Mouse (Mus musculus): ENCODE data around the gene Pomgnt2.
A peak's percentile ranks its signal among the peaks of the same experiment; 100 is the strongest.

The Pomgnt2 gene

GRCm38 (mm10) chr9:121969841-121970381 is 27.0 kb downstream of the Pomgnt2 start:
- DNase-seq (ENCODE audit: low spot score in 2 of 2): no peak

- no peak for DNase-seq (ENCODE audit: low spot score in 2 of 2)
Observed at GRCm38 (mm10) chr9:121968258-121968657, 28.7 kb downstream of the Pomgnt2 start.

- DNase-seq (ENCODE audit: low spot score in 2 of 2): no peak
Observed at GRCm38 (mm10) chr9:121964941-121965340, 32.0 kb downstream of the Pomgnt2 start.

- DNase-seq (ENCODE audit: low spot score in 2 of 2): no peak
Observed at GRCm38 (mm10) chr9:121959966-121960635, 36.8 kb downstream of the Pomgnt2 start.

- no peak for DNase-seq (ENCODE audit: low spot score in 2 of 2)
Observed at GRCm38 (mm10) chr9:121952596-121952995, 44.3 kb downstream of the Pomgnt2 start.

GRCm38 (mm10) chr9:121951114-121951423 is 45.8 kb downstream of the Pomgnt2 start:
- no peak for DNase-seq (ENCODE audit: low spot score in 2 of 2)

- DNase-seq (ENCODE audit: low spot score in 2 of 2): no peak
Observed at GRCm38 (mm10) chr9:121950418-121951113, 46.3 kb downstream of the Pomgnt2 start, which contains the start of gene Fam198a. Gene Fam198a (plus strand): TSS chr9:121950988.

GRCm38 (mm10) chr9:121948431-121948830 is 48.5 kb downstream of the Pomgnt2 start:
- no peak for DNase-seq (ENCODE audit: low spot score in 2 of 2)

- DNase-seq (ENCODE audit: low spot score in 2 of 2): no peak
Observed at GRCm38 (mm10) chr9:121947784-121948183, 49.1 kb downstream of the Pomgnt2 start.

- no peak for DNase-seq (ENCODE audit: low spot score in 2 of 2)
Observed at GRCm38 (mm10) chr9:121943628-121944027, 53.3 kb downstream of the Pomgnt2 start.

- DNase-seq (ENCODE audit: low spot score in 2 of 2): no peak
Observed at GRCm38 (mm10) chr9:121943005-121943404, 53.9 kb downstream of the Pomgnt2 start.

- DNase-seq (ENCODE audit: low spot score in 2 of 2): no peak
Observed at GRCm38 (mm10) chr9:121937944-121938355, 59.0 kb downstream of the Pomgnt2 start.

- peak; percentile 13 to 27 for DNase-seq (ENCODE audit: low spot score in 2 of 2)
Observed at GRCm38 (mm10) chr9:121937451-121937864, 59.5 kb downstream of the Pomgnt2 start.

- DNase-seq (ENCODE audit: low spot score in 2 of 2): no peak
Observed at GRCm38 (mm10) chr9:121936952-121937351, 60.0 kb downstream of the Pomgnt2 start.

GRCm38 (mm10) chr9:121934856-121935255 is 62.1 kb downstream of the Pomgnt2 start:
- no peak for DNase-seq (ENCODE audit: low spot score in 2 of 2)
